Mouse (Mus musculus) embryonic fibroblast, embryonic 13.5 days (primary cell): ENCODE measurements around the gene Olfr374.

ENCODE experiments used
- CTCF ChIP-seq: IDR thresholded peaks from 2 replicates; pipeline ENCODE4 v1.5.1; 2011; ENCODE audit warnings: mild to moderate bottlenecking, control low read depth, low read length, moderate library complexity, borderline replicate concordance; ENCODE audit not compliant: insufficient read depth
- POLR2A ChIP-seq: IDR thresholded peaks from 2 replicates; pipeline ENCODE4 v1.6.1; 2011; ENCODE audit warnings: low read depth, mild to moderate bottlenecking, control low read depth, low read length, moderate library complexity

DNA sequence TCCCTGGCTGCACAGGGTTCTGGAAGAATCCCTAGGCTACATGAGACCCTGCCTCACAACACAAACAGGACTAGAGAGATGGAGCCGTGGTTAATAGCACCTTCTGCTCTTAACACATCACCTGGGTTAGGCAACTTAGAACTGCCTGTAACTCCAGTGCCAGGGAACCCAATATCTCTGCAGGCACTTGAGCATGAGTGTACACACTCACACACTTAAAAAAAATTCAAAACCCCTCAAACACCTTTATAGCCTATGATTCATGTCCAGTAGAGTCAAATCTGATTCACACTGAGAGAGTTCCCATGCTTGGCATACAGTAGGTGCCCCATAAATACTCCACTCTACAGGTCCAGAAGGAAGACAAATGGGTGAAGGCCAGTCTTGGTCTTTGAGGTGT lies 25.6 kb downstream of the Olfr374 start:
- TF ChIP-seq POLR2A (no peak), CTCF (no peak)
